Mouse (Mus musculus) ES-Bruce4 (cell line): Measurements from ENCODE around the gene Myh2. TPM values are rescaled to one million over a fixed set of nuclear protein-coding genes. Genes with fewer than 3 reads are reported as not detected.

Experiments used
- H3K27ac ChIP-seq: 2 replicates; pipeline ENCODE4 v1.5.1; 2012; ENCODE audit warnings: low read length, inconsistent platforms; ENCODE audit not compliant: insufficient read depth
- H3K27me3 ChIP-seq: 2 replicates; pipeline ENCODE4 v1.6.1; 2012; ENCODE audit warnings: mild to moderate bottlenecking, low read length, inconsistent platforms; ENCODE audit not compliant: control insufficient read depth, poor library complexity, insufficient read depth, severe bottlenecking
- H3K36me3 ChIP-seq: 2 replicates; pipeline ENCODE4 v1.6.1; 2012; ENCODE audit warnings: inconsistent platforms, mild to moderate bottlenecking, low read length, moderate library complexity; ENCODE audit not compliant: control insufficient read depth, poor library complexity, insufficient read depth, severe bottlenecking
- H3K4me1 ChIP-seq: one replicate; pipeline ENCODE4 v1.8.1; 2011; ENCODE audit warnings: low read length; ENCODE audit not compliant: control insufficient read depth, insufficient read depth
- H3K4me3 ChIP-seq: 2 replicates; pipeline ENCODE4 v1.5.1; 2011; ENCODE audit warnings: low read depth, mild to moderate bottlenecking, low read length
- H3K9ac ChIP-seq: 2 replicates; pipeline ENCODE4 v1.6.1; 2012; ENCODE audit warnings: low read depth, mild to moderate bottlenecking, inconsistent platforms; ENCODE audit not compliant: poor library complexity, severe bottlenecking
- H3K9me3 ChIP-seq: replicated peaks from 2 replicates; pipeline ENCODE4 v1.6.1; 2012; ENCODE audit warnings: mild to moderate bottlenecking, low read length, inconsistent platforms; ENCODE audit not compliant: control insufficient read depth, poor library complexity, insufficient read depth, severe bottlenecking
- CTCF ChIP-seq: IDR thresholded peaks from one replicate; pipeline ENCODE4 v1.8.1; 2011; ENCODE audit warnings: low read depth, low read length
- EP300 ChIP-seq: IDR thresholded peaks from 2 replicates; pipeline ENCODE4 v1.6.1; 2011; ENCODE audit warnings: low read depth, low read length; ENCODE audit not compliant: insufficient read depth
- POLR2A ChIP-seq: IDR thresholded peaks from one replicate; pipeline ENCODE4 v1.8.1; 2011; ENCODE audit warnings: low read length; ENCODE audit not compliant: insufficient read depth
- polyA plus RNA-seq: library from polyadenylated mRNA; stranded (reverse); fragments of >200 nt; gene quantifications from 2 replicates; pipeline ENCODE4 v1.2.4, GENCODE M21; 2011; ENCODE audit warnings: low read depth; ENCODE audit not compliant: missing spikeins, insufficient read depth, insufficient read length

Myh2 gene
- polyA plus RNA-seq, 1 experiment: not detected

- TF ChIP-seq POLR2A (no peak), CTCF (no peak), EP300 (no peak)
- H3K27ac ChIP-seq: no peak overlapping the region
- no peak overlapping the region for H3K4me3 ChIP-seq
- no peaks in the 10 kb centered on the region for H3K36me3 ChIP-seq
- no peaks in the 10 kb centered on the region for H3K4me1 ChIP-seq
- H3K9ac ChIP-seq: no peak overlapping the region
- no peaks in the 10 kb centered on the region for H3K27me3 ChIP-seq
- H3K9me3 ChIP-seq: no peaks in the 10 kb centered on the region
These were observed 66.0 kb downstream of the Myh2 start for GRCm38 (mm10) chr11:67236799-67237198.

- no peaks in the 10 kb centered on the region for H3K27me3 ChIP-seq
- TF ChIP-seq CTCF (no peak), EP300 (no peak), POLR2A (no peak)
- H3K4me3 ChIP-seq: no peak within 1 kb of the TSS
- H3K36me3 ChIP-seq: no peaks in the 10 kb centered on the region
- no peak within 1 kb of the TSS for H3K27ac ChIP-seq
- no peaks in the 10 kb centered on the region for H3K9me3 ChIP-seq
- no peak within 1 kb of the TSS for H3K9ac ChIP-seq
- no peaks in the 10 kb centered on the region for H3K4me1 ChIP-seq
These were observed 66.8 kb downstream of the Myh2 start, which contains the start of gene Myh4 for GRCm38 (mm10) chr11:67237481-67238079. Myh4 (plus strand) TSS chr11:67238029.

- no peaks in the 10 kb centered on the region for H3K36me3 ChIP-seq
- H3K4me1 ChIP-seq: no peaks in the 10 kb centered on the region
- no peak overlapping the region for H3K9ac ChIP-seq
- H3K4me3 ChIP-seq: no peak overlapping the region
- no peaks in the 10 kb centered on the region for H3K9me3 ChIP-seq
- no peaks in the 10 kb centered on the region for H3K27me3 ChIP-seq
- TF ChIP-seq CTCF (no peak), POLR2A (no peak), EP300 (no peak)
- H3K27ac ChIP-seq: no peak overlapping the region
These were observed 70.2 kb downstream of the Myh2 start for GRCm38 (mm10) chr11:67241051-67241450.

Other genes starting within 250 kb of the Myh2 start
- not detected in 2 replicates for gene Tmem238l, start 214.4 kb upstream of the Myh2 start, polyA plus RNA-seq
- gene Tmem220, start 145.9 kb upstream of the Myh2 start, polyA plus RNA-seq: 2.0 and 2.1 TPM in 2 replicates
- gene Adprm, start 118.4 kb upstream of the Myh2 start, polyA plus RNA-seq: 24.5 and 30.6 TPM in 2 replicates
- 37.7 and 44.2 TPM in 2 replicates for gene Sco1, start 118.4 kb upstream of the Myh2 start, polyA plus RNA-seq
- gene Myh3, start 92.7 kb upstream of the Myh2 start, polyA plus RNA-seq: 0.36 and 0.47 TPM in 2 replicates
- not detected in 2 replicates for gene Myh1, start 29.0 kb downstream of the Myh2 start, polyA plus RNA-seq
- gene Myh4, start 67.0 kb downstream of the Myh2 start, polyA plus RNA-seq: not detected in 2 replicates
- not detected in 2 replicates for gene Myh8, start 106.1 kb downstream of the Myh2 start, polyA plus RNA-seq
- 0.35 TPM in 1 of 2 replicates, not detected in the other for gene Myh13, start 150.6 kb downstream of the Myh2 start, polyA plus RNA-seq